Mouse (Mus musculus) ovary, postnatal 10 days (tissue): Measurements from ENCODE around the gene Cck.
"Not testable (repeated sequence)": the region's sequence is repeated elsewhere in the genome, so short reads cannot be mapped to it uniquely, and the experiment has no call there.

Source experiments
- DNase-seq: peaks from one replicate; pipeline ENCODE4 v3.0.0; 2022; ENCODE audit warnings: low spot score

Cck gene

GRCm38 (mm10) chr9:121459950-121460349, 35.5 kb downstream of the Cck start:
- DNase-seq: no peak

- DNase-seq: no peak
Measured at GRCm38 (mm10) chr9:121458466-121458865, 37.0 kb downstream of the Cck start.

- no peak for DNase-seq
Measured at GRCm38 (mm10) chr9:121456739-121457515, 38.6 kb downstream of the Cck start.

GRCm38 (mm10) chr9:121454891-121455290, 40.6 kb downstream of the Cck start:
- no peak for DNase-seq

GRCm38 (mm10) chr9:121452342-121452942, 43.1 kb downstream of the Cck start:
- not testable (repeated sequence) for DNase-seq

GRCm38 (mm10) chr9:121446431-121446831, 49.1 kb downstream of the Cck start:
- no peak for DNase-seq

- DNase-seq: no peak
Measured at GRCm38 (mm10) chr9:121445364-121445763, 50.1 kb downstream of the Cck start.

- no peak for DNase-seq
Measured at GRCm38 (mm10) chr9:121444367-121444707, 51.2 kb downstream of the Cck start.

- no peak for DNase-seq
Measured at GRCm38 (mm10) chr9:121443696-121444366, 51.7 kb downstream of the Cck start.

- DNase-seq: no peak
Measured at GRCm38 (mm10) chr9:121442145-121442544, 53.3 kb downstream of the Cck start.
